Mouse (Mus musculus): ENCODE measurements around the gene Igdcc3. TPM values are rescaled to one million over a fixed set of nuclear protein-coding genes. Genes with fewer than 3 reads are reported as not detected.

Igdcc3 gene
- total RNA-seq, 2 experiments from 2014 or later: 0.17 to 0.18 TPM

GRCm38 (mm10) chr9:65146001-65146400, 5.0 kb downstream of the Igdcc3 start:
- intact Hi-C loops (cut with DNase I): no loop called here
- no peak for DNase-seq
- TF ChIP-seq CTCF (IDR thresholded peaks at IDR 0.05): no peak
- Histone ChIP-seq H3K27ac (no peak overlapping the region), H3K4me3 (no peak overlapping the region)

GRCm38 (mm10) chr9:65148507-65148906, 7.5 kb downstream of the Igdcc3 start:
- intact Hi-C loops (cut with DNase I): no loop called here
- DNase-seq: no peak
- Histone ChIP-seq H3K27ac (no peak overlapping the region), H3K4me3 (no peak overlapping the region)
- TF ChIP-seq CTCF (IDR thresholded peaks at IDR 0.05): no peak

GRCm38 (mm10) chr9:65152711-65153330, 11.8 kb downstream of the Igdcc3 start:
- no peak for TF ChIP-seq CTCF (IDR thresholded peaks at IDR 0.05)
- intact Hi-C loops (cut with DNase I): no loop called here
- no peak overlapping the region for H3K27ac ChIP-seq
- no peak for DNase-seq
- no peak overlapping the region for H3K4me3 ChIP-seq

- no peak for TF ChIP-seq CTCF (IDR thresholded peaks at IDR 0.05)
- no peak overlapping the region for H3K4me3 ChIP-seq
- no peak overlapping the region for H3K27ac ChIP-seq
- no peak for DNase-seq
- intact Hi-C loops (cut with DNase I): no loop called here
Measured at GRCm38 (mm10) chr9:65153331-65153711, 12.3 kb downstream of the Igdcc3 start.

GRCm38 (mm10) chr9:65154692-65155455, 13.9 kb downstream of the Igdcc3 start:
- no peak for DNase-seq
- intact Hi-C loops (cut with DNase I): no loop called here
- no peak overlapping the region for H3K27ac ChIP-seq

GRCm38 (mm10) chr9:65156604-65157003, 15.6 kb downstream of the Igdcc3 start:
- intact Hi-C loops (cut with DNase I): no loop called here
- DNase-seq: no peak
- no peak overlapping the region for H3K27ac ChIP-seq
- H3K4me3 ChIP-seq: no peak overlapping the region
- TF ChIP-seq CTCF (IDR thresholded peaks at IDR 0.05): no peak

More at GRCm38 (mm10) chr9:65154692-65155455, 13.9 kb downstream of the Igdcc3 start:
- H3K4me3 ChIP-seq: no peak overlapping the region
- no peak for TF ChIP-seq CTCF (IDR thresholded peaks at IDR 0.05)

- intact Hi-C loops (cut with DNase I): no loop called here
- no peak for TF ChIP-seq CTCF (IDR thresholded peaks at IDR 0.05)
- no peak overlapping the region for H3K4me3 ChIP-seq
- no peak overlapping the region for H3K27ac ChIP-seq
- DNase-seq: no peak
Measured at GRCm38 (mm10) chr9:65157631-65158030, 16.6 kb downstream of the Igdcc3 start.

GRCm38 (mm10) chr9:65161188-65161587, 20.2 kb downstream of the Igdcc3 start:
- Histone ChIP-seq H3K4me3 (no peak overlapping the region), H3K27ac (no peak overlapping the region)
- no peak for DNase-seq
- no peak for TF ChIP-seq CTCF (IDR thresholded peaks at IDR 0.05)
- intact Hi-C loops (cut with DNase I): no loop called here

- H3K27ac ChIP-seq: no peak overlapping the region
- intact Hi-C loops (cut with DNase I): no loop called here
- TF ChIP-seq CTCF (IDR thresholded peaks at IDR 0.05): no peak
- DNase-seq: no peak
- no peak overlapping the region for H3K4me3 ChIP-seq
Measured at GRCm38 (mm10) chr9:65161881-65162280, 20.9 kb downstream of the Igdcc3 start.

- H3K27ac ChIP-seq: no peak overlapping the region
- peak overlapping the region; percentile 66 for H3K4me3 ChIP-seq
- intact Hi-C loops (cut with DNase I): no loop called here
- no peak for TF ChIP-seq CTCF (IDR thresholded peaks at IDR 0.05)
- peak; percentile 48 for DNase-seq
Measured at GRCm38 (mm10) chr9:65162711-65163639, 22.0 kb downstream of the Igdcc3 start.

GRCm38 (mm10) chr9:65164870-65165269, 23.9 kb downstream of the Igdcc3 start:
- H3K27ac ChIP-seq: no peak overlapping the region
- no peak for DNase-seq
- intact Hi-C loops (cut with DNase I): loop anchor here (1.0 kb wide), 1 partner anchor 32 kb away; no protein-coding TSS in a partner anchor
- TF ChIP-seq CTCF (IDR thresholded peaks at IDR 0.05): peak; percentile 65
- no peak overlapping the region for H3K4me3 ChIP-seq

- intact Hi-C loops (cut with DNase I): no loop called here
- no peak overlapping the region for H3K4me3 ChIP-seq
- no peak for DNase-seq
- no peak for TF ChIP-seq CTCF (IDR thresholded peaks at IDR 0.05)
- H3K27ac ChIP-seq: no peak overlapping the region
Measured at GRCm38 (mm10) chr9:65166386-65166785, 25.4 kb downstream of the Igdcc3 start.

- no peak for DNase-seq
- no peak overlapping the region for H3K4me3 ChIP-seq
- intact Hi-C loops (cut with DNase I): no loop called here
- TF ChIP-seq CTCF (IDR thresholded peaks at IDR 0.05): no peak
- H3K27ac ChIP-seq: no peak overlapping the region
Measured at GRCm38 (mm10) chr9:65168534-65168933, 27.5 kb downstream of the Igdcc3 start.
